Mouse (Mus musculus) small intestine, adult 2 months (tissue): ENCODE results near the gene Rpl12.

Experiments used
- CTCF ChIP-seq: fragments of 200-500 bp; IDR thresholded peaks from 2 replicates; pipeline ENCODE4 v1.5.1; 2012; ENCODE audit warnings: low read depth, mild to moderate bottlenecking, control low read depth, inconsistent platforms, low read length, moderate library complexity, mixed read lengths; ENCODE audit not compliant: insufficient replicate concordance, insufficient read length; ENCODE audit errors: extremely low read depth
- POLR2A ChIP-seq: fragments of 200-500 bp; IDR thresholded peaks from 2 replicates; pipeline ENCODE4 v1.6.1; 2012; ENCODE audit warnings: low read depth, mild to moderate bottlenecking, control low read depth, inconsistent platforms, low read length, moderate library complexity

- TF ChIP-seq CTCF (no peak), POLR2A (no peak)
Measured at GRCm38 (mm10) chr2:32954581-32954980, 6.8 kb upstream of the Rpl12 start.
